ENCODE assay signal across 8 mouse cellular contexts in genomic region chr4:106474241-106474640, GRCm38 (mm10). TPM values are rescaled to one million over a fixed set of nuclear protein-coding genes. Genes with fewer than 3 reads are reported as not detected.
DNase-seq lines count a peak whose midpoint lies in the region; ATAC-seq and TF ChIP-seq lines count a peak whose summit lies in the region.

No protein-coding gene starts in this region.

- H3K27ac ChIP-seq in cerebellum, adult 2 months (ENCODE audit: insufficient read depth, low read length): no peak overlapping the region
- H3K27ac ChIP-seq in forebrain, embryonic 15.5 days (replicated peaks): no peak overlapping the region
- H3K27ac ChIP-seq in kidney, adult 2 months (ENCODE audit: insufficient read depth, low read depth, low read length): no peak overlapping the region
- H3K27ac ChIP-seq in liver, adult 2 months (replicated peaks; ENCODE audit: insufficient read depth, low read depth, low read length): no peak overlapping the region
- no peak overlapping the region for H3K27ac ChIP-seq in neural tube, embryonic 11.5 days (ENCODE audit: low read depth, low read length)

- no peaks in the 10 kb centered on the region for H3K79me2 ChIP-seq in C2C12 (ENCODE audit: control insufficient read depth, insufficient read depth)
- no peaks in the 10 kb centered on the region for H3K79me2 ChIP-seq in liver, adult 2 months (ENCODE audit: control insufficient read depth, insufficient read depth, low read length)

- H3K9ac ChIP-seq in forebrain, embryonic 15.5 days (replicated peaks): no peak overlapping the region
- no peak overlapping the region for H3K9ac ChIP-seq in liver, adult 2 months (ENCODE audit: low read depth, low read length)
- H3K9ac ChIP-seq in neural tube, embryonic 11.5 days (ENCODE audit: low read length): no peak overlapping the region

- H3K36me3 ChIP-seq in C2C12 (ENCODE audit: control insufficient read depth, insufficient read depth) (no peaks in the 10 kb centered on the region), G1E (replicated peaks) (no peaks in the 10 kb centered on the region)
- H3K36me3 ChIP-seq in forebrain, embryonic 15.5 days: no peaks in the 10 kb centered on the region
- no peaks in the 10 kb centered on the region for H3K36me3 ChIP-seq in kidney, adult 2 months (ENCODE audit: control insufficient read depth, insufficient read depth, low read length)
- no peaks in the 10 kb centered on the region for H3K36me3 ChIP-seq in liver, adult 2 months (ENCODE audit: control insufficient read depth, insufficient read depth, low read length)
- no peaks in the 10 kb centered on the region for H3K36me3 ChIP-seq in neural tube, embryonic 11.5 days (ENCODE audit: control insufficient read depth, insufficient read depth, low read length)

- H3K4me1 ChIP-seq in G1E (ENCODE audit: insufficient read depth, low read depth, low read length): no peaks in the 10 kb centered on the region
- peaks cover 3% of the 10 kb centered on the region; the same call in 1 of the 2 replicates for H3K4me1 ChIP-seq in cerebellum, adult 2 months (ENCODE audit: control insufficient read depth, insufficient read depth, low read length)
- H3K4me1 ChIP-seq in forebrain, embryonic 15.5 days: peaks cover 2% of the 10 kb centered on the region
- no peaks in the 10 kb centered on the region for H3K4me1 ChIP-seq in kidney, adult 2 months (ENCODE audit: control insufficient read depth, insufficient read depth, low read length)
- H3K4me1 ChIP-seq in liver, adult 2 months (ENCODE audit: control insufficient read depth, insufficient read depth, low read length): no peaks in the 10 kb centered on the region
- no peaks in the 10 kb centered on the region for H3K4me1 ChIP-seq in neural tube, embryonic 11.5 days (ENCODE audit: control insufficient read depth, insufficient read depth, low read length)

- H3K9me3 ChIP-seq in G1E (replicated peaks): no peaks in the 10 kb centered on the region
- H3K9me3 ChIP-seq in forebrain, embryonic 15.5 days: no peaks in the 10 kb centered on the region
- H3K9me3 ChIP-seq in neural tube, embryonic 11.5 days (ENCODE audit: control insufficient read depth, low read length): no peaks in the 10 kb centered on the region

- no peak for ATAC-seq in G1E (ENCODE audit: extremely low read depth, insufficient number of reproducible peaks, low FRiP score, poor library complexity, severe bottlenecking)
- ATAC-seq in forebrain, embryonic 15.5 days (replicated peaks): peak; percentile 69
- peak; percentile 49; the same call in 1 of the 2 replicates for ATAC-seq in neural tube, embryonic 11.5 days (ENCODE audit: insufficient read depth, low FRiP score, low TSS enrichment)

- DNase-seq in G1E (ENCODE audit: low spot score): no peak
- DNase-seq in cerebellum, adult 2 months: peak; percentile 54 to 57
- peak; percentile 45 for DNase-seq in kidney, adult 2 months
- DNase-seq in liver, adult 2 months (ENCODE audit: extremely low read depth, low read depth, low spot score): peak; percentile 44
- DNase-seq in neural tube, embryonic 11.5 days (ENCODE audit: low spot score): peak; percentile 79
- peak; percentile 45 to 48 for DNase-seq in thymus, postnatal 36 days

- H3K27me3 ChIP-seq in C2C12 (ENCODE audit: control insufficient read depth, insufficient read depth, insufficient read length) (peaks cover 31% of the 10 kb centered on the region), G1E (ENCODE audit: insufficient read depth, low read length) (peaks cover 11% of the 10 kb centered on the region; the same call in 1 of the 2 replicates)
- no peaks in the 10 kb centered on the region for H3K27me3 ChIP-seq in cerebellum, adult 2 months (ENCODE audit: control insufficient read depth, insufficient read depth, low read length)
- no peaks in the 10 kb centered on the region for H3K27me3 ChIP-seq in forebrain, embryonic 15.5 days
- H3K27me3 ChIP-seq in kidney, adult 2 months (replicated peaks; ENCODE audit: control insufficient read depth, insufficient read depth, low read length): no peaks in the 10 kb centered on the region
- no peaks in the 10 kb centered on the region for H3K27me3 ChIP-seq in liver, adult 2 months (ENCODE audit: control insufficient read depth, insufficient read depth, low read length)
- no peaks in the 10 kb centered on the region for H3K27me3 ChIP-seq in neural tube, embryonic 11.5 days (ENCODE audit: control insufficient read depth, insufficient read depth, low read length)

- H3K4me2 ChIP-seq in forebrain, embryonic 15.5 days (replicated peaks): no peak overlapping the region
- no peak overlapping the region for H3K4me2 ChIP-seq in neural tube, embryonic 11.5 days (ENCODE audit: low read depth)

- WGBS in cerebellum, adult 2 months: 2% methylated on average over 6 of the region's 6 CpGs
- WGBS in forebrain, embryonic 15.5 days: 4% methylated on average over 6 of the region's 6 CpGs
- 2% methylated on average over 6 of the region's 6 CpGs for WGBS in kidney, adult 2 months
- 15% methylated on average over 6 of the region's 6 CpGs for WGBS in liver, adult 2 months
- 5% methylated on average over 6 of the region's 6 CpGs for WGBS in neural tube, embryonic 11.5 days

- no peaks in the 10 kb centered on the region for H3K79me3 ChIP-seq in C2C12 (ENCODE audit: low read depth)

- TF ChIP-seq CTCF in C2C12 (IDR thresholded peaks at IDR 0.05; ENCODE audit: control insufficient read depth, insufficient read depth, insufficient read length) (peak; percentile 71), G1E (IDR thresholded peaks at IDR 0.05; ENCODE audit: low read depth, low read length) (peak; percentile 41; the same call in 1 of the 2 replicates)
- TF ChIP-seq CTCF in cerebellum, adult 2 months (IDR thresholded peaks at IDR 0.05; ENCODE audit: borderline replicate concordance, insufficient read depth, low read depth, low read length): peak; percentile 97
- TF ChIP-seq CTCF in kidney, adult 2 months (conservative IDR thresholded peaks at IDR 0.05; ENCODE audit: insufficient read depth, insufficient read length, low read depth, low read length): peak; percentile 93
- TF ChIP-seq CTCF in liver, adult 2 months (IDR thresholded peaks at IDR 0.05; ENCODE audit: low read depth, low read length): peak; percentile 85

- H3K4me3 ChIP-seq in C2C12 (ENCODE audit: insufficient read depth, poor library complexity, severe bottlenecking) (no peak overlapping the region), G1E (ENCODE audit: low read depth, low read length) (no peak overlapping the region)
- no peak overlapping the region for H3K4me3 ChIP-seq in cerebellum, adult 2 months (replicated peaks; ENCODE audit: insufficient read depth, low read depth, low read length)
- H3K4me3 ChIP-seq in forebrain, embryonic 15.5 days: no peak overlapping the region
- no peak overlapping the region for H3K4me3 ChIP-seq in kidney, adult 2 months (ENCODE audit: insufficient read depth, low read depth, low read length)
- no peak overlapping the region for H3K4me3 ChIP-seq in liver, adult 2 months (ENCODE audit: insufficient read depth, low read depth, low read length)
- H3K4me3 ChIP-seq in neural tube, embryonic 11.5 days (ENCODE audit: low read depth, low read length): no peak overlapping the region

- no peak for TF ChIP-seq POLR2A in cerebellum, adult 2 months (IDR thresholded peaks at IDR 0.05; ENCODE audit: borderline replicate concordance, insufficient read depth, low read length)
- no peak for TF ChIP-seq POLR2A in kidney, adult 2 months (IDR thresholded peaks at IDR 0.05; ENCODE audit: low read depth, low read length)
- no peak for TF ChIP-seq POLR2A in liver, adult 2 months (IDR thresholded peaks at IDR 0.05; ENCODE audit: extremely low read depth, insufficient read depth, low read length)

- no peak overlapping the region for H3ac ChIP-seq in C2C12 (ENCODE audit: control insufficient read depth, insufficient read length, low read depth)

TF ChIP-seq in C2C12, 6 proteins besides CTCF, POLR2A, EP300 and RAD21:
- TF ChIP-seq CEBPB (IDR thresholded peaks at IDR 0.05; ENCODE audit: low read depth) (no peak), MYOD1 (IDR thresholded peaks at IDR 0.05; ENCODE audit: control insufficient read depth, insufficient read length, low read depth) (peak; percentile 35)

RNA-seq across cellular contexts. Expression of gene Pcsk9, which starts 10.1 kb away (rescaled TPM):
- polyA plus RNA-seq in C2C12 (2012; fragmentation: generic; extraction: Trizol) (7.3 TPM), G1E (2012) (not detected in 2 replicates)
- total RNA-seq in G1E (2014; fragmentation: Nextera tagmentation) (not detected in 2 replicates), G1E (2017) (not detected in 2 replicates)
- polyA plus RNA-seq in cerebellum, adult 2 months (2012; rRNA removed): 0.33 and 0.34 TPM in 2 replicates
- polyA plus RNA-seq in forebrain, embryonic 15.5 days (2015; fragmentation: Nextera tagmentation; extraction: Ambion mirVana): 0.75 and 0.80 TPM in 2 replicates
- polyA plus RNA-seq in kidney, adult 2 months (2012; rRNA removed): 5.8 and 6.0 TPM in 2 replicates
- 35.9 and 55.0 TPM in 2 replicates for total RNA-seq in liver, adult 2 months (2014; rRNA removed)
- polyA plus RNA-seq in liver, adult 2 months (2012; rRNA removed): 60.8 and 88.2 TPM in 2 replicates
- polyA plus RNA-seq in neural tube, embryonic 11.5 days (2014; fragmentation: Nextera tagmentation; extraction: Ambion mirVana): 1.1 and 1.2 TPM in 2 replicates

RNA-seq across cellular contexts. Expression of gene Bsnd, which starts 17.8 kb away (rescaled TPM):
- polyA plus RNA-seq in C2C12 (2012; fragmentation: generic; extraction: Trizol): not detected
- total RNA-seq in G1E (2014; fragmentation: Nextera tagmentation): not detected in 2 replicates
- 0.06 and 0.16 TPM in 2 replicates for total RNA-seq in G1E (2017)
- not detected in 2 replicates for polyA plus RNA-seq in G1E (2012)
- 0.03 and 0.10 TPM in 2 replicates for polyA plus RNA-seq in cerebellum, adult 2 months (2012; rRNA removed)
- not detected in 2 replicates for polyA plus RNA-seq in forebrain, embryonic 15.5 days (2015; fragmentation: Nextera tagmentation; extraction: Ambion mirVana)
- polyA plus RNA-seq in kidney, adult 2 months (2012; rRNA removed): 73.6 and 78.1 TPM in 2 replicates
- not detected in 2 replicates for total RNA-seq in liver, adult 2 months (2014; rRNA removed)
- not detected in 2 replicates for polyA plus RNA-seq in liver, adult 2 months (2012; rRNA removed)
- not detected in 2 replicates for polyA plus RNA-seq in neural tube, embryonic 11.5 days (2014; fragmentation: Nextera tagmentation; extraction: Ambion mirVana)

Comparison
In these comparisons a context has a peak if more than half of its experiments do, and no peak if none do; other contexts are left out.
1. CTCF ChIP-seq: peak in every context shown above with its lines; median percentile 97 in cerebellum, adult 2 months; 93 in kidney, adult 2 months; 85 in liver, adult 2 months; 71 in C2C12; 41 in G1E.
2. RNA of gene Bsnd, which starts 17.8 kb away (polyA plus RNA-seq): 73.6 to 78.1 TPM in kidney, adult 2 months; 0.03 to 0.10 TPM in cerebellum, adult 2 months, not detected in C2C12 (single experiment), not detected in G1E, not detected in forebrain, embryonic 15.5 days, not detected in liver, adult 2 months and not detected in neural tube, embryonic 11.5 days; every median in the first group is over 10 times any median in the second.